Mouse (Mus musculus) liver, adult 2 months (tissue): Measurements from ENCODE around the gene Abi3. TPM values are rescaled to one million over a fixed set of nuclear protein-coding genes. Genes with fewer than 3 reads are reported as not detected.

Source experiments
- DNase-seq: peaks from one replicate; pipeline ENCODE4 v3.0.0-alpha.2; 2011; ENCODE audit warnings: low read depth, low spot score; ENCODE audit errors: extremely low read depth
- H3K27ac ChIP-seq: fragments of 200-500 bp; replicated peaks from 2 replicates; pipeline ENCODE4 v1.5.1; 2012; ENCODE audit warnings: low read depth, mild to moderate bottlenecking, control low read depth, inconsistent platforms, low read length; ENCODE audit not compliant: insufficient read depth
- H3K27me3 ChIP-seq: fragments of 200-500 bp; 2 replicates; pipeline ENCODE4 v1.6.1; 2012; ENCODE audit warnings: mild to moderate bottlenecking, moderate library complexity, low read length, inconsistent platforms; ENCODE audit not compliant: control insufficient read depth, insufficient read depth
- H3K36me3 ChIP-seq: fragments of 200-500 bp; 2 replicates; pipeline ENCODE4 v1.6.1; 2012; ENCODE audit warnings: low read length, inconsistent platforms; ENCODE audit not compliant: control insufficient read depth, insufficient read depth
- H3K4me1 ChIP-seq: fragments of 200-500 bp; 2 replicates; pipeline ENCODE4 v1.6.1; 2011; ENCODE audit warnings: low read length; ENCODE audit not compliant: control insufficient read depth, insufficient read depth
- H3K4me3 ChIP-seq: fragments of 200-500 bp; 2 replicates; pipeline ENCODE4 v1.5.1; 2011; ENCODE audit warnings: low read depth, mild to moderate bottlenecking, control low read depth, low read length, moderate library complexity; ENCODE audit not compliant: insufficient read depth
- H3K79me2 ChIP-seq: fragments of 200-500 bp; 2 replicates; pipeline ENCODE4 v1.6.1; 2012; ENCODE audit warnings: inconsistent platforms, mild to moderate bottlenecking, low read length, moderate library complexity; ENCODE audit not compliant: control insufficient read depth, insufficient read depth
- H3K9ac ChIP-seq: fragments of 200-500 bp; 2 replicates; pipeline ENCODE4 v1.6.1; 2012; ENCODE audit warnings: low read depth, mild to moderate bottlenecking, control low read depth, inconsistent platforms, low read length
- CTCF ChIP-seq: fragments of 200-500 bp; IDR thresholded peaks from 2 replicates; pipeline ENCODE4 v1.5.1; 2011; ENCODE audit warnings: low read depth, low read length, control low read depth
- POLR2A ChIP-seq: fragments of 200-500 bp; IDR thresholded peaks from 2 replicates; pipeline ENCODE4 v1.6.1; 2011; ENCODE audit warnings: low read length, control low read depth; ENCODE audit not compliant: insufficient read depth; ENCODE audit errors: extremely low read depth
- WGBS: fragments of 180-500 bp; shearing (Covaris S2); methylation state at CpG from one replicate; pipeline ENCODE4 v1.1.7; 2018; 5-methylcytosine and 5-hydroxymethylcytosine counted together
- polyA plus RNA-seq: library from polyadenylated mRNA; depleted of rRNA; stranded (reverse); fragments of >200 nt; gene quantifications from 2 replicates; pipeline ENCODE4 v1.2.3, GENCODE M21; 2012
- total RNA-seq: library from RNA; depleted of rRNA; stranded (reverse); fragments of >200 nt; gene quantifications from 2 replicates; pipeline ENCODE4 v1.2.3, GENCODE M21; 2014

The Abi3 gene
- total and polyA plus RNA-seq, 2 experiments = 1.1 to 11.7 TPM

DNA sequence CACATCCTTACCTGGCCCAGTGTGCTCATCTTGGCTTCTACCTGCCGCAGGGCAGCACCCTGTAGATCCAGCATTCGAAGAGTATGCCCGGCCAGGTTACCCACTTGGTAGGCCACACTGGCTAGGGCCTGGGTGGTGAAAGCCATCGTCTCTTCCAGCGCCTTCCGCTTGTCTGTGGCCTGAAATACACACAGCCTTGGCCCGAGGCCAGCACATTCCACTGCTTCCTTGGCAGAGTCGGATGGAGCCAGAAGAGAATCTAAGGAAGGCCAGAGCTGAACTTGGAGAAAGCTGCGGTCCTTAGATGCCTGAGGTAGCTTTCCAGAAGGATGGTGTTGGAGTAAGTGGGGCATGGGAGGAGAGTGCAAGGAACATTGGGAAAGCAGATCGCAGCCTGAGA, 5.2 kb downstream of the Abi3 start, which contains the start of gene Gngt2:
Gene Gngt2 (plus strand): TSS at position 158 of the 400 bp plus-strand sequence.
- H3K9ac ChIP-seq = no peak within 1 kb of the TSS
- no peaks in the 10 kb centered on the region for H3K79me2 ChIP-seq
- H3K27me3 ChIP-seq = no peaks in the 10 kb centered on the region
- peak; percentile 30 for DNase-seq
- H3K4me3 ChIP-seq = no peak within 1 kb of the TSS; the same call in 1 of the 2 replicates
- TF ChIP-seq POLR2A (no peak), CTCF (no peak)
- no peaks in the 10 kb centered on the region for H3K36me3 ChIP-seq
- peaks cover 4% of the 10 kb centered on the region; the same call in 1 of the 2 replicates for H3K4me1 ChIP-seq
- 46% methylated on average over 10 of the region's 10 CpGs for WGBS
- H3K27ac ChIP-seq = peak within 1 kb of the TSS; percentile 75

DNA sequence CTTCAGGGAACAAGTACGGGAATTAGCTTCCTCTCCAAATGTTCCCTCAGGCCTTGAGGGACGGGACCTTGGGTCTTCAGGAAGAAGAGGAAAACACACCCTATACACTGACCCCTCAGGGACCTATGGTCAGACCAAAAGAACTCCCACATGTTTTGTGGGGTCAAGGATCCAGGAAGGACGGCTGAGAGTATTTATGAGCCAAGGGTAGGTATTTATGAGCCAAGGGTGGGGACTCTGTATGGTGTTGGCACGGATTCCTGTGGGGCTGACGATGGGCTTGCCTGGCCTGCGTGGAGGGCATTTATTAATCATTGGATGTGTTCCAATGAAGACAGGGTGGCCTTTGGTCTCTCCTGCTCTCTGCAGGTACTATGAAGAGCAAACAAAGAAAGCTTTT, 5.8 kb downstream of the Abi3 start:
- no peak overlapping the region for H3K4me3 ChIP-seq
- H3K36me3 ChIP-seq = no peaks in the 10 kb centered on the region
- no peaks in the 10 kb centered on the region for H3K27me3 ChIP-seq
- no peak for TF ChIP-seq POLR2A
- TF ChIP-seq CTCF = no peak
- no peak overlapping the region for H3K9ac ChIP-seq
- peak overlapping the region; percentile 75 for H3K27ac ChIP-seq
- H3K4me1 ChIP-seq = peaks cover 4% of the 10 kb centered on the region; the same call in 1 of the 2 replicates
- H3K79me2 ChIP-seq = no peaks in the 10 kb centered on the region
- 28% methylated on average over 6 of the region's 6 CpGs for WGBS
- DNase-seq = no peak

DNA sequence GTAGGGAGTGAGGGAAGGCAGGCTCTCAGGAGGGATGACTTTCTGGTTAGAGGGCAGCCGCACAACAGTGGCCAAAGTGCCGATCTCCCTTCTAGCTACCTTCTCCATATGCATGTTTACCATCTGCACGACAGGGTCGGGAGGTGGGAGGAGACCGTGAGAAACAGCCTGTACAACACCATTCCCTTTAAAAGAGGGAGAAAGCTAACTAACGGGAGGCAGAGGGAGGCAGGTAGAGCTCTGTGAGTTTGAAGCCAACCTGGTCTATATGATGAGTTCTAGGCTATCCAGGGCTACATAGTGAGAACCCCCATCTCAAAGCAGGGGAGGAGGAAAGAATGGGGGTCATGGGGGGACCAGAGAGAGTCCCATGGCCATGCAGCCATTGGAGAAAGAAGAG, 6.4 kb downstream of the Abi3 start:
- H3K27me3 ChIP-seq = no peaks in the 10 kb centered on the region
- H3K4me1 ChIP-seq = peaks cover 4% of the 10 kb centered on the region; the same call in 1 of the 2 replicates
- DNase-seq = no peak
- no peaks in the 10 kb centered on the region for H3K36me3 ChIP-seq
- 32% methylated on average over 6 of the region's 6 CpGs for WGBS
- H3K27ac ChIP-seq = peak overlapping the region; percentile 75
- H3K79me2 ChIP-seq = no peaks in the 10 kb centered on the region
- H3K9ac ChIP-seq = peak overlapping the region; percentile 17; the same call in 1 of the 2 replicates
- H3K4me3 ChIP-seq = no peak overlapping the region
- TF ChIP-seq POLR2A (no peak), CTCF (no peak)

DNA sequence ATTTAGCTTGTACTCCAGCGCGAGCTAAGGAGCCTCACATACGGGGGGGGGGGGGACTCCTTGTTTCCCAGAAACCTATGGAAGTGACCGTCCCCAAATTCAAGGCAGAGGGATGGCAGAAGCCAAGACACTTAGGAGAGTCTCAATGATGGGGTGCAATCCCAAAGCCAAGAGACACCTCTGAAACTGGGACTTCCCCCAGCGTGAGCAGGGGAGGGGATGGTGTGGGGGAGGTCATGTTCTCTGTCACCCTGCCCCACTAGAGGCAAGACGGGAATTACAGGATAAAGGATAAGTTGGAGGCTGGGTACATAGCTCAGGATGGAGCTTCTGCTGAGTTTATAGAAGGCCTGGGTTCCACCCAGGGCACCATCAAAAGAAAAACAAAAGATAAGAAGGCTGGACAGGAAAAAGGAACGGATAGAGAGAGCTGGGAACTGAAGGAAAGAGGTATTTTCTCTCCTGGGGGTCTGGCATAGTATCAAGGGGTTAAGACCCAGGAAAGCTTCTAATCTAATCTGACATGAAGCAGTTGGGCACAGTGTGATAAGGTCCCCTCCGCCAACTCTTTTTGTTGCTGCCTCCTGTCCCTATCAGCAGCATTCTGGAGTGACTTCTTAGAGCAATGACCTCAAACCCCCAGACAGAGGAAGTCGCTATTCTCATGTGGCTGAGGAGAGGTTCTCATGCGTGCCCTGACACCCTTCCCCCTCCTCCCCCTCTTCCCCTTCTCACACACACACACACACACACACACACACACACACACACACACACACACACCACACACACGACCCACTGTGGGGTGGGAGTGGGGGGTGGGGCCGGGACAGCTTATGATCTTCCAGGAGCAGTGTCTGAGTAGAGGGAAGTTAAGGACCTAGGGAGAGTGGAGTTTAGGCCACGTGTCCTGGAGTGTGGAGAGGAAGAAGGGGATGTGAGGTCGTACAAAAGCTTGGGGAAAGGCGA, 7.2 kb downstream of the Abi3 start:
- Histone ChIP-seq H3K4me1 (peaks cover 4% of the 10 kb centered on the region; the same call in 1 of the 2 replicates), H3K4me3 (no peak overlapping the region), H3K9ac (no peak overlapping the region; the same call in 1 of the 2 replicates), H3K79me2 (no peaks in the 10 kb centered on the region), H3K27ac (peak overlapping the region; percentile 75), H3K36me3 (no peaks in the 10 kb centered on the region), H3K27me3 (peaks cover 5% of the 10 kb centered on the region; the same call in 1 of the 2 replicates)
- TF ChIP-seq POLR2A (no peak), CTCF (no peak)
- WGBS = 32% methylated on average over 15 of the region's 15 CpGs
- peak; percentile 50 for DNase-seq

DNA sequence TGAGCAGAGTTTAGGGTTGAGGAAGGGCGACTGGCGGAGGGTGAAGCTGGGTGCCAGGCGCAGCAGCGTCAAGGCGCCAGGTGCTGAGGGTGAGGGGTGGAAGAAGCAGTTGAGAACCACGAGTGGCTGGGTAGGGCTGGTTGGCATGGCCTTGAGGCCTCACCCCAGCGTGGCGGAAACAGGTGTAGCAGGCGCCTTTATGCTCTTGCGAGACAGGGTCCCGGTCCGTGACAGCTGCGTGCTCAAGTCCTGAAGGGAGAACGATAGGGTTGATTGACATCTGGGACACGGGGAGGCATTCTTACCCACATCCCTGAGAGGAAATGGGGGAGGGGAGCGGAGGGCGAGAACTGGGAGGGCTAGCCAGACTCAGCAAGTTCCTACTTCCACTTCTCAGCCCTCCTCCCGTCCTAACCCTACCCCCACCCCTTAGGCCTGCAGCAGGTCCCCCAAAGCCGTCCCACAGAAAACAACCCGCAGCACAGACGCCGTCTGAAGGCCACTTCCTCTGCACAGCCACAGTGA, 8.1 kb downstream of the Abi3 start:
- Histone ChIP-seq H3K4me1 (peaks cover 4% of the 10 kb centered on the region; the same call in 1 of the 2 replicates), H3K9ac (0 out of 2 replicates have a peak overlapping the region, but pooled peaks have one; percentile 18), H3K36me3 (no peaks in the 10 kb centered on the region), H3K79me2 (no peaks in the 10 kb centered on the region), H3K27me3 (peaks cover 5% of the 10 kb centered on the region; the same call in 1 of the 2 replicates), H3K27ac (peak overlapping the region; percentile 48), H3K4me3 (no peak overlapping the region)
- WGBS = 14% methylated on average over 22 of the region's 22 CpGs
- TF ChIP-seq CTCF (no peak), POLR2A (no peak)
- peak; percentile 43 for DNase-seq
